Mouse (Mus musculus): ENCODE data around the gene Fam126a. TPM values are rescaled to one million over a fixed set of nuclear protein-coding genes. Genes with fewer than 3 reads are reported as not detected.

Fam126a gene
- polyA plus RNA-seq, 1 experiment = 8.5 TPM

DNA sequence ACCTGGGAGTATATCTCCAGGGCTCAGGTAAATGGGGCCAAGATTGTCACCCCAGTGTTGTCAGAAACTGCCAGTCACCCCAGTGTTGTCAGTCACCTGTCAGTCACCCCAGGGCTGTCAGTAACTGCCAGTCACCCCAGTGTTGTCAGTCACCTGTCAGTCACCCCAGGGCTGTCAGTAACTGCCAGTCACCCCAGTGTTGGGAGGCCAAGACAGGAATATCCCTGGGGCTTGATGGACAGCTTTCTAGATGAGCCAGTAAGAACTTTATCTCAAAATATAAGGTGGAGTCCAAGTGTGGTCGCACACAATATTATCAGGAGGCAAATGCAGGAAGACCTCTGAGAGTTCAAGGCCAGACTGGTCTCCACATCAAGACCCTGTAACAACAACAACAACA is 109.2 kb downstream of the Fam126a start:
- Histone ChIP-seq H3K4me3 (ENCODE audit: insufficient read depth, low read length) (no peak overlapping the region), H3K27ac (ENCODE audit: insufficient read depth, low read length) (no peak overlapping the region), H3K4me1 (ENCODE audit: control insufficient read depth, insufficient read depth, low read length) (no peaks in the 10 kb centered on the region)
- TF ChIP-seq CTCF (IDR thresholded peaks at IDR 0.05; ENCODE audit: extremely low read depth, insufficient read depth, low read length) (no peak), POLR2A (IDR thresholded peaks at IDR 0.05; ENCODE audit: extremely low read depth, insufficient read depth, low read length) (no peak)

DNA sequence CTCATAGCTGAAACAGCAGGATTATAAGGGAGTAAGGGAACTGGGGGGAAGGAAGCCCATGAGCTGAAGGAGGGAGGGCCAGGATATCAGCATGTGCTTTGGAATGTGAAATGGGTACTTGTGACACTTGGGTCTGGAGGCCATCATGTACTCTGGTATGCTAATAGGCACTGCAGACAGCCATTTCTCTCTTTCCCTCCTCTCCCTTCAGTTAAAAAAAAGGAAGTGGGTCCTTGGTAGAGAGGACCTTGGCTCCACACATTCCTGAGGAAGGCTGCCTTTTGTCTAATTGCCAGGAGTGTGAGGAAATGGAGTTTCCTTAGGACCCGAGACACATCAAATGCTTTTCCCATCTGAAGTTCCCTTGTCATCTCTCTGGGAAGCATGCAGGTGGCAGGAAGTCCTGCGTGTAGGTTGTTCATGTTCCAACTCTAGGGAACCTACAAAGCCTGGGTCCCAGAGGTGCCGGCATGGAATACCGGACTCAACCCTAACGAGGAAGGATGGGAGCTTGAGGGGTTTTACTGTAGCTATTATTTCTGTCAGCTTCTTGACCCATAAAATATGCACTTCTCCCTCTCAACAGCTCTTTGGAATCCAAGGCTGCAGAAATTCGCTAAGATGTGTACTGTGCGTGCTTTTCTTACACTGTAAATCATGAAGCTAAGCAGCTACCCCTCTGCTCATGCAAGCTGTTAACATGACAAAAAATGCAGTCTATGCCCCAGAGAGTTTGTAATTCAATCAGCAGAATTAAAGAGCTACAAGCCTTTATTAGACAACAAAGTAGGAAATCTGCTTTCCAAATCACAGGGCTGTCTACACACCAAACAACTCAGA is 110.4 kb downstream of the Fam126a start:
- Histone ChIP-seq H3K4me3 (ENCODE audit: insufficient read depth, low read length) (no peak overlapping the region), H3K27ac (ENCODE audit: insufficient read depth, low read length) (no peak overlapping the region), H3K4me1 (ENCODE audit: control insufficient read depth, insufficient read depth, low read length) (no peaks in the 10 kb centered on the region)
- TF ChIP-seq POLR2A (IDR thresholded peaks at IDR 0.05; ENCODE audit: extremely low read depth, insufficient read depth, low read length) (no peak), CTCF (IDR thresholded peaks at IDR 0.05; ENCODE audit: extremely low read depth, insufficient read depth, low read length) (no peak)

DNA sequence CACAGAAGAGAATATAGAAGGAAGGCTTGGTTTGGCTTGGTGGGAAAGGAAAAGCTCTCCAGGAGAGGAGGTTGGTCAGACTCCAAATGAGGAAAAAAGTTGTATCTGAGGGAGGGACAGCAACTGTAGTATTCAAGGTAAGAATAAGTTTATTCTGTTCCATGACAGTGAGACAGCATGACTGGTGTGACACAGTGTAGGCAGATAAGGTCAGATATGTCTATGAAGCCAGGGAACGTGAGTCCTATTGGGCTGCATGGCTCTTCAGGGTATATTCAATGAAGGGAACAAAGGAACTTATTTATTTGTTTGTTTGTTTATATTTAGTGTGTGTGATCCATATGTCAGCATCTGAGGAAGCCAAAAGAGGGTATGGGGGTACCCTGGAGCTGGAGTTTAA is 113.2 kb downstream of the Fam126a start:
- H3K4me1 ChIP-seq (ENCODE audit: control insufficient read depth, insufficient read depth, low read length) = no peaks in the 10 kb centered on the region
- TF ChIP-seq CTCF (IDR thresholded peaks at IDR 0.05; ENCODE audit: extremely low read depth, insufficient read depth, low read length) (no peak), POLR2A (IDR thresholded peaks at IDR 0.05; ENCODE audit: extremely low read depth, insufficient read depth, low read length) (no peak)
- no peak overlapping the region for H3K27ac ChIP-seq (ENCODE audit: insufficient read depth, low read length)
- H3K4me3 ChIP-seq (ENCODE audit: insufficient read depth, low read length) = no peak overlapping the region

DNA sequence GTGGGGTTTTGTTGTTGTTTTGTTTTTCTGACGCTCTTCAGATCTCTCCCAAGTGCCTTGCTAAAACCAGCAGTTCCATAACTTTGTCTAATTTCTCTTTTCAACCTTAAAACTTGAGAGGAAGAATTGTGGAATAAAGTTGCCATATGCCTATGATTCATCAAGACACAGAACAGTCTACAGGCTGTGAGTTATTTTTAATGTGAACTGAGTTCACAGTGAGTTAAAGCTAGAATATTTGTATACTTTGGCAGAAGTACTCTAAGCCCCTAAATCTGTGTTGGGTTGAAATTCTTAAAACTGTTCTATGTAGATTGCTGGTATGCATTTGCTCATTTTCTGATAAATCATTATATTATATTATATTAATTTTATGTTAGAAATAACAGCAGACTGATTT is 118.9 kb downstream of the Fam126a start:
- no peak overlapping the region for H3K27ac ChIP-seq (ENCODE audit: insufficient read depth, low read length)
- no peaks in the 10 kb centered on the region; the same call in 1 of the 2 replicates for H3K4me1 ChIP-seq (ENCODE audit: control insufficient read depth, insufficient read depth, low read length)
- no peak overlapping the region for H3K4me3 ChIP-seq (ENCODE audit: insufficient read depth, low read length)
- TF ChIP-seq POLR2A (IDR thresholded peaks at IDR 0.05; ENCODE audit: extremely low read depth, insufficient read depth, low read length) (no peak), CTCF (IDR thresholded peaks at IDR 0.05; ENCODE audit: extremely low read depth, insufficient read depth, low read length) (no peak)

DNA sequence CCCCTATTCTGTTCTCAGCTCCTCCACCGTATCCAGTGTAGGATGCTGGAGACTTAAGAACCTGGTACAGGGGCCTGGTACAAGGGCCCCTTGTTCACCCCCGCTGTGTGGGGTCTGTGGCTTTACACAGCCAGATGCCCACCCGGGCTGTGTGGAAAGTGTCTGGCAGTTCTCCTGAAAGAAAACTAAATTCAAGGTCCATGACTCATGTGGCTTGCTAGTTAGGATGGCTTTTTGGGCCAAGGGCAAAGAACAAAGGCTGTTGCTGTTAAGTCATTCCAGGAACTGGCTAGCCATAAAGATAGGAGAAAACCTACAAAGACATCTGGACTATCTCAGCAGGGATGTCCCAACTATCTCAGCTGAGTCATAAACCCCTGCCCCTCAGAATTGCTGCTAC is 121.2 kb downstream of the Fam126a start:
- no peaks in the 10 kb centered on the region; the same call in 1 of the 2 replicates for H3K4me1 ChIP-seq (ENCODE audit: control insufficient read depth, insufficient read depth, low read length)
- no peak overlapping the region for H3K4me3 ChIP-seq (ENCODE audit: insufficient read depth, low read length)
- TF ChIP-seq CTCF (IDR thresholded peaks at IDR 0.05; ENCODE audit: extremely low read depth, insufficient read depth, low read length) (no peak), POLR2A (IDR thresholded peaks at IDR 0.05; ENCODE audit: extremely low read depth, insufficient read depth, low read length) (no peak)
- no peak overlapping the region for H3K27ac ChIP-seq (ENCODE audit: insufficient read depth, low read length)

DNA sequence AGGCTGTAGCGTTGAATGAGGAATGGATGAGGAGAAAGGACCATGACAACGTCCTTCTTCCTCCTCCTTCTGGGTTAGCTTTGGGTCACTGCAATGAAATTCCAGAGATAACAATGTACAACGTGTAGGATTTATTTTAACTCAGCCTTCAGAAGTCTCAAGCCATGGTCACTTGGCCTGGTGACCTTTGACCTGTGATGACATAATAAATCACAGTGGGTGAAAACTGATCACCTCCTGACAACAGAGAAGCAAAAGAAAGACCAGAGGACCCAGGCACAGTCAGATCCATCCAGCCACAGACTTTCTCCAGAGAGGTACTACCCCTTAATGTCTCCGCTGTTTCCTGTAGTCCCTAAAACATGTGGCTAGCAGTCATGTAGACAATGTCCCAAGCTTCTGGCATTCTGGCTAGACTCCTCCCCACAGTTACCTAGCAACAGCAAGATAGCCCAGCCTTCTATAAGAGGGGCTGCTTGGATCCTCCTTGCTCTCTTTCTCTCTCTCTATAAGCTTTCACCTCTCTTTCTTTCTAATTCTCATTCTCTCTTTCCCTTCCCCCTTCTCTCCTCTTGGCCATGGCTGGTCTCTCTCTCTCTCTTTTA is 121.9 kb downstream of the Fam126a start:
- no peaks in the 10 kb centered on the region; the same call in 1 of the 2 replicates for H3K4me1 ChIP-seq (ENCODE audit: control insufficient read depth, insufficient read depth, low read length)
- H3K27ac ChIP-seq (ENCODE audit: insufficient read depth, low read length) = no peak overlapping the region
- H3K4me3 ChIP-seq (ENCODE audit: insufficient read depth, low read length) = no peak overlapping the region
- no peak for TF ChIP-seq POLR2A (IDR thresholded peaks at IDR 0.05; ENCODE audit: extremely low read depth, insufficient read depth, low read length)
- no peak for TF ChIP-seq CTCF (IDR thresholded peaks at IDR 0.05; ENCODE audit: extremely low read depth, insufficient read depth, low read length)

DNA sequence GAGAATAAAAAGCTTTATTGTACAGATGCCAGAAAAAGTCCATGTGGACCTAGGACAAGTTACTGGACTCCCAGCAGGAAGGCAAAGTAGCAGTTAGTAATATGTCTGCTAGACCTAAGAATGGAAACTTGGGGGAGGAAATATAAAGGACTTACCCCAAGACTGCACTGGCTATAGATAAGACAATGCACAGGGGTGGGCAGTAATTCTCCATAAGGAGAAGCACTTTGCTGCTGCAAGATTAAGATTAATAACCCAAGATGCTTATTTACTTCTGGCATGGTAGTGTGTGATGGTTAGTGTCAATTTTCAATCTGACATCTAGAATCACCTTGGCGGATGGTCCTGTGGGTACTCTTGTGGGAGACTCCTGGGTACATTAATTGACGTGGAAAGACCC is 128.3 kb downstream of the Fam126a start:
- TF ChIP-seq CTCF (IDR thresholded peaks at IDR 0.05; ENCODE audit: extremely low read depth, insufficient read depth, low read length) (no peak), POLR2A (IDR thresholded peaks at IDR 0.05; ENCODE audit: extremely low read depth, insufficient read depth, low read length) (no peak)
- no peaks in the 10 kb centered on the region for H3K4me1 ChIP-seq (ENCODE audit: control insufficient read depth, insufficient read depth, low read length)
- H3K27ac ChIP-seq (ENCODE audit: insufficient read depth, low read length) = no peak overlapping the region
- H3K4me3 ChIP-seq (ENCODE audit: insufficient read depth, low read length) = no peak overlapping the region

DNA sequence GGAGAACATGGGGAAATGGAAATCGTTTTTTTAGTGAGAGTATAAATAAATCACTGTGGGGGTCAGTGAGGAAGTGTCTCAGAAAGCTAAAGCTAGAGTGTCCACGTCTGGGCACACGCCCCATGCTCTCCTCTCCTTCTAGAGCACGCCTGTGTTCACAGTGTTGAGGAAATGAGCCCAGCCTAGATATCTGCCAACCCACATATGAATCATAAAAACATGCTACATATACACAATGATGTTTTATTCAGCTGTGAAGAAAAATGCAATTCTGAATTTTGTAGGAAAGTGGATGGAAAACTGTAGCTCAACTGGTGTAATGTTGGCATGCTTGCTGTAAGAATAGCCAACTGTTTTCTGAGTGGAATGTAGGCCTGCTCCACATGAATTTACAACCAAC is 130.3 kb downstream of the Fam126a start:
- Histone ChIP-seq H3K27ac (ENCODE audit: insufficient read depth, low read length) (no peak overlapping the region), H3K4me1 (ENCODE audit: control insufficient read depth, insufficient read depth, low read length) (no peaks in the 10 kb centered on the region), H3K4me3 (ENCODE audit: insufficient read depth, low read length) (no peak overlapping the region)
- no peak for TF ChIP-seq POLR2A (IDR thresholded peaks at IDR 0.05; ENCODE audit: extremely low read depth, insufficient read depth, low read length)
- TF ChIP-seq CTCF (IDR thresholded peaks at IDR 0.05; ENCODE audit: extremely low read depth, insufficient read depth, low read length) = no peak

DNA sequence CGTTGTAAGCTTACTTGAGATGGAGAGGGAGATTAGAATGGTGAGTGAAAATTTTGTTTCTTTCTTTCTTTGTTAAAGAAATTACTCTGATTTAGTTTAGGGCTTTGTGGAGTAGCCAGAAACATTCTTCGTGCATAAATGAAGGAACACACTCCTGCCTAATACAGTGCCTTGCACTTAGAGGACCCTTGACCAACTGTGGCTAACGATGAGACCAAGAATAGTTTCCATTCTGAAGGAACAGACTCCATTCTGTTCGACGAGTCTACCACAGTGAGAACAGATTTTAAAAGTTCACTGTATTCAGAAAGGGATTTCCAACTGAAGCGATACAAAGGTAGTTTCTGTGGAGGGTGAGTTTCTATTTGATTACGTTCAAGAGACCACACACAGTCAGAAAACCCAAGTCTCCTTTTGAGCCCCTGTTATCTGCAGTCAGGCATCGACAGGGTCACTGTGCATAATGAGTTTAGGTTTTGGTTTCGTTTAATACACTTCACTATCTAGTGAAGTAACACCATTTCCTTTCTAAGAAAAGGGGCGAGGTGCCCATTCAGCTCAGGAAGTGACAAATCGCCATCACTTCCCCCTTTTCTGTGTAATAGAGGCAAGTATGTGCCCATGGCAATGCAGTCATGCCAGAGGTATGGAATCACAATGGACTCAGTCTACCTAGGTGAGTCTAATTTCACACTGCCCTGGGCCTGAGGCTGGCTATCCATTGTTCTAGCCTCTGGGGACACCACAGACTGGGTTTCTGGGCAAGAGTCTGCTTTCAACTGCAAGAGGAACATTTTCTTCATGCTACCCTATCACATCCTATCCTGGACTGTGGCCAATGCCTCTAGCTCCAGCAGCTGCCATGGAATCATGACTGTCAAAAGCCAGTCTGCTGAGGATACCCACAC is 136.4 kb downstream of the Fam126a start:
- H3K27ac ChIP-seq (ENCODE audit: insufficient read depth, low read length) = no peak overlapping the region
- H3K4me3 ChIP-seq (ENCODE audit: insufficient read depth, low read length) = no peak overlapping the region
- no peaks in the 10 kb centered on the region for H3K4me1 ChIP-seq (ENCODE audit: control insufficient read depth, insufficient read depth, low read length)
- TF ChIP-seq POLR2A (IDR thresholded peaks at IDR 0.05; ENCODE audit: extremely low read depth, insufficient read depth, low read length) = no peak
- TF ChIP-seq CTCF (IDR thresholded peaks at IDR 0.05; ENCODE audit: extremely low read depth, insufficient read depth, low read length) = no peak

Data from cortical plate, adult 2 months (tissue).